Mouse (Mus musculus) heart, embryonic 14.5 days (tissue): ENCODE results near the gene Gm10197. TPM values are rescaled to one million over a fixed set of nuclear protein-coding genes. Genes with fewer than 3 reads are reported as not detected.
A peak's percentile ranks its signal among the peaks of the same experiment; 100 is the strongest.

Experiments
- ATAC-seq: fragments of 200-750 bp; cut with Nextera tagmentation; 2 replicates; pipeline ENCODE4 v1.8.0; 2017; ENCODE audit warnings: low read depth, moderate TSS enrichment; ENCODE audit not compliant: insufficient number of reproducible peaks, insufficient read depth, low FRiP score
- H3K27ac ChIP-seq, 2 experiments: fragments of 200-500 bp in 1 of 2; fragments of 300-500 bp in 1 of 2; sonication (generic) in 1 of 2; replicated peaks in 1 of 2; 2 replicates each; pipeline ENCODE4 v1.5.1; 2012 to 2014; ENCODE audit warnings: low read depth in 2 of 2, low read length in 2 of 2, control low read depth in 1 of 2, mild to moderate bottlenecking in 1 of 2, mixed read lengths in 1 of 2; ENCODE audit not compliant: control insufficient read depth in 1 of 2, insufficient read depth in 1 of 2
- H3K27me3 ChIP-seq: fragments of 300-500 bp; sonication (generic); 2 replicates; pipeline ENCODE4 v1.6.1; 2014; ENCODE audit warnings: mild to moderate bottlenecking, low read length, control low read depth; ENCODE audit not compliant: control insufficient read depth, insufficient read depth
- H3K36me3 ChIP-seq: fragments of 300-500 bp; sonication (generic); 2 replicates; pipeline ENCODE4 v1.6.1; 2014; ENCODE audit warnings: mild to moderate bottlenecking, control low read depth, low read length, mixed read lengths; ENCODE audit not compliant: control insufficient read depth, insufficient read depth
- H3K4me1 ChIP-seq, 2 experiments: fragments of 200-500 bp in 1 of 2; fragments of 300-500 bp in 1 of 2; sonication (generic) in 1 of 2; 2 replicates each; pipeline ENCODE4 v1.6.1; 2012 to 2014; ENCODE audit warnings: low read length in 2 of 2, control low read depth in 1 of 2, mixed read lengths in 1 of 2; ENCODE audit not compliant: control insufficient read depth in 2 of 2, insufficient read depth in 2 of 2
- H3K4me2 ChIP-seq: fragments of 300-500 bp; sonication (generic); 2 replicates; pipeline ENCODE4 v1.6.1; 2014; ENCODE audit warnings: mild to moderate bottlenecking, low read length
- H3K4me3 ChIP-seq, 2 experiments: fragments of 200-500 bp in 1 of 2; fragments of 300-500 bp in 1 of 2; sonication (generic) in 1 of 2; 2 replicates each; pipeline ENCODE4 v1.5.1; 2012 to 2014; ENCODE audit warnings: low read length in 2 of 2, mild to moderate bottlenecking in 2 of 2, control low read depth in 1 of 2, low read depth in 1 of 2, moderate library complexity in 1 of 2; ENCODE audit not compliant: control insufficient read depth in 1 of 2, insufficient read depth in 1 of 2
- H3K9ac ChIP-seq: fragments of 300-500 bp; sonication (generic); 2 replicates; pipeline ENCODE4 v1.6.1; 2014; ENCODE audit warnings: mild to moderate bottlenecking, low read length
- H3K9me3 ChIP-seq: fragments of 300-500 bp; sonication (generic); 2 replicates; pipeline ENCODE4 v1.6.1; 2016; ENCODE audit warnings: low read length, control low read depth; ENCODE audit not compliant: control insufficient read depth
- WGBS: fragments of 180-500 bp; shearing (Covaris S2); extraction: QIAGEN DNeasy Blood & Tissue Kit; methylation state at CpG from one replicate; pipeline ENCODE4 v1.1.7; 2014; 5-methylcytosine and 5-hydroxymethylcytosine counted together
- polyA plus RNA-seq: library from polyadenylated mRNA; unstranded; fragments of >200 nt; fragmentation: Nextera tagmentation; extraction: Ambion mirVana; gene quantifications from 2 replicates; pipeline ENCODE4 v1.2.1, GENCODE M21; 2014

Gene Gm10197
- not detected in 2 replicates for polyA plus RNA-seq

DNA sequence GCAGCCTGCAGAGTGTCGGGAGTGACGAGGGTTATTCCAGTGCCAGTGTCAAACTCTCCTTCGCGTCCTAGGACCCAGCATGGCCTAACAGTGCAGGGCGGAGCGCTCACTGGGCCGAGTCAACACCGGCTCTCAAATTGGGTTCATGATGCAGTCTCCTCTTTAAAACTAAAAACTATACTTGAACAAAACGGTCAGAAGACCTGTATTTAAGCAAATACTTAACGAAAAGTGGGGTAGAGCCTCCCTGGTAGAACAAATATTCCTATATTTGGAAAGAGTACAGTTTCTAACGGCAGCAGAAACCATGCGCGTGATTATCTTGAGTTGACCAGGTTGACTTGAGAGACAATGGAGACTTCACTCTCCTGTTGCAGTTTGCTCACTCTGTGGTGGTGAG lies at the start of gene Gm10197:
TSS of gene Gm10197 (minus strand) at position 101 of the 400 bp plus-strand sequence.
- no peaks in the 10 kb centered on the region for H3K27me3 ChIP-seq
- 70% methylated on average over 13 of the region's 13 CpGs for WGBS
- H3K36me3 ChIP-seq, result peaks cover 58% of the 10 kb centered on the region
- H3K4me3 ChIP-seq, result no peak within 1 kb of the TSS
- H3K9me3 ChIP-seq, result no peaks in the 10 kb centered on the region
- H3K9ac ChIP-seq, result no peak within 1 kb of the TSS
- H3K4me1 ChIP-seq, result peaks cover 13 to 17% of the 10 kb centered on the region in 2 experiments
- H3K4me2 ChIP-seq, result no peak within 1 kb of the TSS
- no peak for ATAC-seq
- H3K27ac ChIP-seq, result no peak within 1 kb of the TSS

DNA sequence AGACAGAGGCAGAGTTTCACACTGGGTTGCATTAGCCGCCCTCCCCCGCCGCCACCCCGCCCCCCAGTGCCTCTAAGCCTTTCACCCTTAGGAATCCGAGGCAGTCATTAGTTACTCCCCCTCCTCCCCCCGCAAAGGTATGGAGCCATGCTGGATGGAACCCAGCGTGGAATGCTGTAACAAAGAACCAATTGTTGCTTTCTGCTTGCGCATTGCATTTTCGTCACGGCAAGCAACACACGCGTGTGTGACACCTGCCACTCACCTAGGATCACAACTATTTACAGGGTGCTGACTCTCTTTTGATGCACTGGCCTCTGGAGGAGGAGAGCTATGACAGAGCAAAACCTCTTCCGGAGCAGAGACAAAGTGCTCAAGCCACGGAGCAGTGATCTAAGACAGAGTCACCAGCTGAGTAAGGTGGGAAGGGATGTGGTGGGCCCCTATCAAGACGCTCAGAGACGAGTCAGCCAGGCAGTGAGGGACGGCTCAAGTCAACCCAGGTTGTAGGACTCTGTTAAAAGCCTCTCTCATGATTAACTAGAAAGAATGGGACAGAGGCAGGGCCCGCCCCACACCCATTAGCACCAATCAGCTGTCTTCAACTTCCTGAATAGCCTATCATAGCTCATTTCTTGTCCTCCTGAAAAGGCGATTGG lies 49.5 kb upstream of the Gm10197 start:
- ATAC-seq, result peak; percentile 74
- under 1% methylated on average over 19 of the region's 19 CpGs for WGBS
- Histone ChIP-seq H3K9me3 (no peaks in the 10 kb centered on the region), H3K36me3 (no peaks in the 10 kb centered on the region), H3K4me3 (peak overlapping the region; percentile 46 to 48), H3K9ac (peak overlapping the region; percentile 69), H3K27me3 (no peaks in the 10 kb centered on the region), H3K4me2 (peak overlapping the region; percentile 83), H3K4me1 (peaks cover 10 to 11% of the 10 kb centered on the region in 2 experiments), H3K27ac (peak overlapping the region; percentile 72 to 84)

DNA sequence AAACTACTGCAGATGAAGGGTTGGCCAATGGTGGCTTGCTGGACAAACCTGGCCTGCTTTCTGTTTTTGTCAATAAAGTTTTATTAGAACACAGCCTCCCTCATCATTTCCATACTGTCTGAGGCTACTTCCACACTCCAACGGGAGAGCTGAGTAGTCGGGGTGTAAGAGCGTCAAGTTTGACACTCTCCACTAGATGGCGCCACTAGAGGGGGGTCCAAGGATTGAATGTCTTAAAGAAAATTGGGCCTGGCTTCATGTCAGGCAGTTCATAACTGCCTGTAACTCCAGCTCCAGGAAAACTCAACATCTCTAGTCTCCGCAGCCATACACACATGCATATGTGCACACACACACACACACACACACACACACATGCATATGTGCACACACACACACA lies 48.3 kb upstream of the Gm10197 start:
- 45% methylated on average over 5 of the region's 5 CpGs for WGBS
- ATAC-seq, result no peak
- no peaks in the 10 kb centered on the region for H3K27me3 ChIP-seq

DNA sequence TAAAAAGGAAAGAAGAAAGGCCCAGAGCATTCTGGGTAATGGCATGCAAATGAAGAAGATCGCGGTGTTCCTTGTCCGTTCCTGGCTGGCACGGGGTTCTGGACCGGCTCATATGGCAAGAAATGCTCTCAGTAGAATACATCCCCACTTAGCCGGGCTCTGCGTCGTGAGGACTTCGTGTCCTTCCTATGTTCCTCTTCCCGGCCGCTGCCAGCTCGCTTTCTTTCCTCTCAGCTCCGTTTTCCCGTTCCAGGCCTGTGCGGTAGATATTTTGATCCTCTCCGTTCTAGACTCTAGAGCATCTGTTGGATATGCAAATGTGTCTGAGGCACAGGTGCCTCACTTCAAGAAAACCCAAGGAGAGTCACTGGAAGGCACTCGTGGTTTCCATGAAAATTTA lies 43.6 kb upstream of the Gm10197 start:
- Histone ChIP-seq H3K4me3 (no peak overlapping the region), H3K27me3 (no peaks in the 10 kb centered on the region), H3K27ac (no peak overlapping the region), H3K9me3 (no peaks in the 10 kb centered on the region), H3K9ac (no peak overlapping the region), H3K4me2 (no peak overlapping the region), H3K36me3 (no peaks in the 10 kb centered on the region), H3K4me1 (peaks cover 20 to 31% of the 10 kb centered on the region in 2 experiments)
- WGBS, result 75% methylated on average over 17 of the region's 17 CpGs
- ATAC-seq, result no peak

More for the DNA sequence above, 48.3 kb upstream of the Gm10197 start:
- Histone ChIP-seq H3K9me3 (no peaks in the 10 kb centered on the region), H3K4me3 (no peak overlapping the region), H3K9ac (no peak overlapping the region), H3K27ac (no peak overlapping the region), H3K4me1 (peaks cover 10% of the 10 kb centered on the region in 2 experiments), H3K4me2 (no peak overlapping the region), H3K36me3 (no peaks in the 10 kb centered on the region)

DNA sequence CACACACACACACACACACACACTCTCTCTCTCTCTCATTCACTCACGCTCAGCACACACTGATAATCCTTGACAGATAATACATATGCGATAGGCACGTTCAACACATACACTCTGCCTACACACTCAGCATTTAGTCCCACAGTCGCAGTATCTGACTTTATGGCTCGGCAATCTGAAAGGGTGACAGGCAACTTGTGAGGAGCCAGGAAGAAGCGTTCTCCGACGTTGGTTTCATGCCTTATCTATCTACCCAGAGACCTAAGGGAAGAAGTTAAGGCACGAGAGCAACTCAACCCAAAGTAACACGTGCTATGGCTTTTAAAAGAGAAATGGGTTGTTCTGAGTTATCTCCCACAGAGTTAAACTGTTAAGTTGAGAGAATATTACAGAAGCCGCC lies 43.1 kb upstream of the Gm10197 start:
- H3K4me2 ChIP-seq, result no peak overlapping the region
- H3K4me1 ChIP-seq, result peaks cover 22 to 35% of the 10 kb centered on the region in 2 experiments
- ATAC-seq, result no peak
- no peak overlapping the region for H3K4me3 ChIP-seq
- no peaks in the 10 kb centered on the region for H3K36me3 ChIP-seq
- 40% methylated on average over 11 of the region's 11 CpGs for WGBS
- H3K9me3 ChIP-seq, result no peaks in the 10 kb centered on the region
- 0 out of 4 replicates have a peak overlapping the region, but pooled peaks of 1 of the 2 experiments have one; percentile 35 for H3K27ac ChIP-seq
- no peak overlapping the region for H3K9ac ChIP-seq
- H3K27me3 ChIP-seq, result no peaks in the 10 kb centered on the region

DNA sequence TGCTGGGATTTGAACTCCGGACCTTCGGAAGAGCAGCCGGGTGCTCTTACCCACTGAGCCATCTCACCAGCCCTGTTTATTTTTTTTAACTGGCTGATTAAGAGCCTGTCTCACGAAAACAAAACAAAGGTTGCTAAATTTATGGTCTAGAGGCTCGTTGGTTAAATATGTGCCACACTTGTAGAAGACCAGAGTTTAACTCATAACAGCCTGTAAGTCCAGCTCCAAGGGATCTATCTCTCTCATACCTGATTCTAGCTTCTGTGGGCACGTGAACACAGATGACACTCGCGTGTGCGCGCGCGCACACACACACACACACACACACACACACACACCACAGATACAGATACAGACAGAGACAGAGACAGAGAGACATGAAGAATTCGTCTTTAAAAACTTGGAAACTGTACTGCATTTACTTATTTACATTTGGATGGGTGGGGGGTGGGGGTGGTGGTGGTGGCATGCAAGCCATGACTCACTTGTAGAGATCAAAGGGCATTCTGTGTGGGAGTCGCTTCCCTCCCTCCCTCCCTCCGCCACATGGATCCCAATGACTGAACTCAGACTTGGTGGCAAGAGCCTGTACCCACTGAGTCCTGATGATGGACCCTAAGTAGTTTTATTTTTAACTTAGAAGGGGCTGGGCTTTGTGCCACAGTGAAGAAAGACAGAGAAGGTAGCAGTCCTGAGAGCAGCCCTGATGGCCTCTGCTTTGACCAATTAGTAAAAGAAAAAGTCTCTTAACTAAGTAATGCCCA lies 42.2 kb upstream of the Gm10197 start:
- no peak overlapping the region for H3K4me3 ChIP-seq
- H3K27ac ChIP-seq, result peak overlapping the region in 1 of 2 experiments; percentile 29; a peak in 1 of 4 replicates
- no peaks in the 10 kb centered on the region for H3K9me3 ChIP-seq
- WGBS, result 77% methylated on average over 15 of the region's 15 CpGs
- no peak overlapping the region for H3K9ac ChIP-seq
- no peaks in the 10 kb centered on the region for H3K27me3 ChIP-seq
- H3K4me2 ChIP-seq, result no peak overlapping the region
- peak; percentile 47; the same call in 1 of the 2 replicates for ATAC-seq
- peaks cover 22 to 35% of the 10 kb centered on the region in 2 experiments for H3K4me1 ChIP-seq
- no peaks in the 10 kb centered on the region for H3K36me3 ChIP-seq

DNA sequence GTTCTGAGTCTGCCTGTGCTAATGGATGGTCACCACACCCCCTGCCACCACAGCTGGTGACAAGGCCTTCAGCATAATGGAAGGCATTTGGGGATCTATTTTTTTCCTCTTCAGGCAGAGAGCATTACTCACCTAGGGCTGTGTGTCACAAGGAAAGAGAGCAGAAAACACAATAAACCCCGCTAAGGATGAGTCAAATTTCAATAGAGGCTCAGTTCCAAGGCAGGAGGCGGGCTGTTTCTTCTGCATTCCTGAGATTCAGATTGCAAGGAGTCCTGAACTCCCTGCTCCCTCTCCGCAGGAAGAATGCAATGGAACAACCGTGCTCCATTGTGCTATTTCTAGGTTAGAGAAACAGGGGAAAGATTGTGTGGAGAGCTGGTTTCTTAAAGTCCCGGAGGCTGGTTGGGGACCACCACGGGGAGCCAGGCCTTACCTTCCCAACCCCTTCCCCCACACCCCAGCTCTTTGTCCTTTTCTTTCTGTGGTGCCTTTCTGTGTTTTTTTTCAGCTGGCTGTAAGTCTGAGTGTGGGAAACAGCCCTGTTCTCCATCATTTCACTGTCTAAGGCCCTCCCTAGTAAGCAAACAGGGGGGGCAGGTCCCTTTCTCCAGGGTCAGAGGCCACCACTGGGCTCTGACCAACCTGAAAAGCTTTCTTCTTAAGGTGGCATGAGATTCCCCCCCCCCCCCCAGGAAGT lies 40.7 kb upstream of the Gm10197 start:
- Histone ChIP-seq H3K4me3 (no peak overlapping the region), H3K27ac (peak overlapping the region; percentile 46 to 71; a peak in 3 of 4 replicates), H3K9ac (peak overlapping the region; percentile 11; the same call in 1 of the 2 replicates), H3K27me3 (no peaks in the 10 kb centered on the region), H3K4me2 (no peak overlapping the region), H3K4me1 (peaks cover 22 to 35% of the 10 kb centered on the region in 2 experiments), H3K9me3 (no peaks in the 10 kb centered on the region), H3K36me3 (no peaks in the 10 kb centered on the region)
- 5% methylated on average over 6 of the region's 6 CpGs for WGBS
- ATAC-seq, result no peak; the same call in 1 of the 2 replicates
